Mouse (Mus musculus) liver, postnatal 0 days (tissue): Measurements from ENCODE around the gene Ube2c. TPM values are rescaled to one million over a fixed set of nuclear protein-coding genes. Genes with fewer than 3 reads are reported as not detected.

ENCODE experiments used
- ATAC-seq: fragments of 200-750 bp; cut with Nextera tagmentation; 2 replicates; pipeline ENCODE4 v1.8.0; 2017; ENCODE audit warnings: mild to moderate bottlenecking, moderate library complexity
- DNase-seq: peaks from one replicate; pipeline ENCODE4 v3.0.0-alpha.2; 2016
- H3K27ac ChIP-seq: fragments of 300-500 bp; sonication (generic); 2 replicates; pipeline ENCODE4 v1.5.1; 2014; ENCODE audit warnings: antibody characterized with exemption, moderate library complexity, mild to moderate bottlenecking, low read depth
- H3K27me3 ChIP-seq: fragments of 300-500 bp; sonication (generic); 2 replicates; pipeline ENCODE4 v1.6.1; 2014; ENCODE audit warnings: low read length, control low read depth, mixed read lengths; ENCODE audit not compliant: insufficient read depth
- H3K36me3 ChIP-seq: fragments of 300-500 bp; sonication (generic); replicated peaks from 2 replicates; pipeline ENCODE4 v1.6.1; 2014; ENCODE audit warnings: mild to moderate bottlenecking, control low read depth, low read length, moderate library complexity, mixed read lengths; ENCODE audit not compliant: insufficient read depth
- H3K4me1 ChIP-seq: fragments of 300-500 bp; sonication (generic); 2 replicates; pipeline ENCODE4 v1.6.1; 2014; ENCODE audit warnings: antibody characterized with exemption, mild to moderate bottlenecking, control low read depth; ENCODE audit not compliant: insufficient read depth
- H3K4me2 ChIP-seq: fragments of 300-500 bp; sonication (generic); 2 replicates; pipeline ENCODE4 v1.6.1; 2014; ENCODE audit warnings: low read depth, mild to moderate bottlenecking, low read length, moderate library complexity, mixed read lengths
- H3K4me3 ChIP-seq: fragments of 300-500 bp; sonication (generic); 2 replicates; pipeline ENCODE4 v1.5.1; 2014; ENCODE audit warnings: low read depth, low read length
- H3K9ac ChIP-seq: fragments of 300-500 bp; sonication (generic); replicated peaks from 2 replicates; pipeline ENCODE4 v1.6.1; 2014; ENCODE audit warnings: mild to moderate bottlenecking, moderate library complexity
- H3K9me3 ChIP-seq: fragments of 300-500 bp; sonication (generic); 2 replicates; pipeline ENCODE4 v1.6.1; 2016; ENCODE audit warnings: mild to moderate bottlenecking, control low read depth, low read length, mixed read lengths
- CTCF ChIP-seq: sonication (generic); IDR thresholded peaks from 2 replicates; pipeline ENCODE4 v1.5.1; 2016; ENCODE audit warnings: antibody characterized with exemption, low read depth
- EP300 ChIP-seq: IDR thresholded peaks from 2 replicates; pipeline ENCODE4 v1.6.1; 2016; ENCODE audit warnings: antibody characterized with exemption, low read depth, mild to moderate bottlenecking
- WGBS: fragments of 180-500 bp; shearing (Covaris S2); extraction: QIAGEN DNeasy Blood & Tissue Kit; methylation state at CpG from one replicate; pipeline ENCODE4 v1.1.7; 2014; ENCODE audit not compliant: insufficient replicate concordance; 5-methylcytosine and 5-hydroxymethylcytosine counted together
- polyA plus RNA-seq: library from polyadenylated mRNA; unstranded; fragments of >200 nt; fragmentation: Nextera tagmentation; extraction: Ambion mirVana; gene quantifications from 2 replicates; pipeline ENCODE4 v1.2.1, GENCODE M21; 2015

The Ube2c gene
- polyA plus RNA-seq, 1 experiment from 2014 or later: 277 TPM

DNA sequence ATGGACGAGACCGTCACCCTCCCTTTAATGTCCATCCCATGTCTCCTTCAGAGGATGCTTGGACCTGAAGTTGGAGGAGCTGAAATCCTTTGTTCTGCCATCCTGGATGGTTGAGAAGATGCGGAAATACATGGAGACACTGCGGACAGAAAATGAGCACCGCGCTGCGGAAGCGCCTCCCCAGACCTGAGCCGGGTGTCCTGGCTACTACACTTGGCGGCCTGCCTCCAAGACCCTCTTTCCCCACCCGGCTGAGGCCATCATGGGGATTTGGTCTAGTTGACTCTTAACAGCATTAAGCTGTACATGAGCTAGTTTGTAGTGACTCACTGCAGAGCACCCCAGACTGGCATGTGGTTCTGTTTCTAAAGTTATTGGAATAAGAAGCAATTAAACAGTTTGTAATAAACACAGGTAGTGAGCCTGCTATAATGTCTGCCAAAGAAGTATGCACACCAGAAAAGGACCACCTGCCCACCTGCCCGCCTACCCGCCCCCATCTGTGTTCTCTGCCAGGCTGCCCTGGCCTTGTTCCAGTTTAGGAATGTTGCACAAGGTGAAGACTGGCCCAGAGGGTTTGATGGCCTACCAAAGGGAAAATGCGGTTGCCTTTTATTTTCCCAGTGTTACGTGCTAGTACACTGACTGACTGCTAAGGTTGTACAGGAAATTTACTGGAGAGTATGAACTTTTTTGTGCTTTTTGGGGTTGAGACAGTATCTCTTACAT, 1.7 kb upstream of the Ube2c start:
- no peaks in the 10 kb centered on the region for H3K27me3 ChIP-seq
- 87% methylated on average over 15 of the region's 15 CpGs for WGBS
- no peak overlapping the region for H3K9ac ChIP-seq
- TF ChIP-seq CTCF (no peak), EP300 (no peak)
- no peak overlapping the region for H3K4me3 ChIP-seq
- H3K27ac ChIP-seq: 0 out of 2 replicates have a peak overlapping the region, but pooled peaks have one; percentile 17
- H3K36me3 ChIP-seq: peaks cover 54% of the 10 kb centered on the region
- DNase-seq: no peak
- peaks cover 24% of the 10 kb centered on the region for H3K4me1 ChIP-seq
- no peak for ATAC-seq
- no peaks in the 10 kb centered on the region for H3K9me3 ChIP-seq
- no peak overlapping the region for H3K4me2 ChIP-seq

DNA sequence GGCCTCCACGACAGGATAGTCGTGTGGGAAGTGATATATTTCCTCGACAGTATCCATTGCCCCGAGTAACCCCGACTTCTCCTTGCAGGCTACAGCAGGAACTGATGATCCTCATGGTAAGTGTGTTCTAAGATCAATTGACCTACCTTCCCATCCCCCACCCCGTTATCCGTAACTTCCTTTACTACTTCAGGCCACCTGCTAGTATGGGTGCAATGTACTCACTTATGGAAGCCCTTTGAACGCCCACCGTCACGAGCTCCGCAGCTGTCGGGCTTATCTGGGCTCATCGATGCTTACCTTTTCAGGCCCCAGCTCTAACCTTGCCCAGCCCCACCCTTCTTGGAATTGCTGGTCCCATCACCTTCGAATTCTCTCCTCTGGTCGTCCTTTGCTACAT, 581 bp downstream of the Ube2c start:
- Histone ChIP-seq H3K4me1 (peaks cover 27% of the 10 kb centered on the region), H3K27ac (peak overlapping the region; percentile 80), H3K36me3 (peaks cover 50% of the 10 kb centered on the region), H3K9ac (peak overlapping the region; percentile 95), H3K9me3 (no peaks in the 10 kb centered on the region), H3K4me3 (peak overlapping the region; percentile 88), H3K27me3 (no peaks in the 10 kb centered on the region), H3K4me2 (peak overlapping the region; percentile 94)
- no peak for ATAC-seq
- TF ChIP-seq EP300 (no peak), CTCF (no peak)
- WGBS: 2% methylated on average over 15 of the region's 15 CpGs
- no peak for DNase-seq

DNA sequence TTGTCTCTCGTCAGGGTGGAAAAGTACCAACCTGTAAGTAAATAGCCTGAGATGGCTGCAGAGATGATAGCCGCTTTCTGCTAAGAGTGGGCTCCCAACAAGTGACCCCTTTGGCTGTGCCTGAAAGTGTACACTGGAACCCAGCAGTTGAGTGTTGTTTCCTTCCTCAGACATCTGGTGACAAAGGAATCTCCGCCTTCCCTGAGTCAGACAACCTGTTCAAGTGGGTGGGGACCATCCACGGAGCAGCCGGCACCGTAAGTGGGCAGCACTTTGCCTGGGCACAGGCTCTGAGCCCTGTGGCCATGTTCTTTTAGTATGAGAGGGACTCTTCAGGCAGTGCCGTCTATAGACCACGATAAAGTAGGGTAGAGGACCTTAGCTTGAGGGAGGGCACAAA, 1.4 kb downstream of the Ube2c start:
- no peak for ATAC-seq
- Histone ChIP-seq H3K36me3 (peaks cover 41% of the 10 kb centered on the region), H3K9ac (peak overlapping the region; percentile 95), H3K4me3 (peak overlapping the region; percentile 88), H3K27me3 (no peaks in the 10 kb centered on the region), H3K4me1 (peaks cover 27% of the 10 kb centered on the region), H3K9me3 (no peaks in the 10 kb centered on the region), H3K4me2 (peak overlapping the region; percentile 94), H3K27ac (peak overlapping the region; percentile 80)
- 54% methylated on average over 8 of the region's 8 CpGs for WGBS
- TF ChIP-seq EP300 (no peak), CTCF (no peak)
- no peak for DNase-seq

- Histone ChIP-seq H3K36me3 (peaks cover 24% of the 10 kb centered on the region), H3K4me3 (peak overlapping the region; percentile 0; the same call in 1 of the 2 replicates), H3K27me3 (peaks cover 6% of the 10 kb centered on the region; the same call in 1 of the 2 replicates), H3K27ac (peak overlapping the region; percentile 86), H3K4me1 (peaks cover 27% of the 10 kb centered on the region), H3K9ac (peak overlapping the region; percentile 3), H3K4me2 (peak overlapping the region; percentile 94), H3K9me3 (no peaks in the 10 kb centered on the region)
- WGBS: 68% methylated on average over 14 of the region's 14 CpGs
- no peak for TF ChIP-seq CTCF
- TF ChIP-seq EP300: no peak
- ATAC-seq (no peak), DNase-seq (no peak)
Observed at GRCm38 (mm10) chr2:164773229-164773988, 3.7 kb downstream of the Ube2c start.

DNA sequence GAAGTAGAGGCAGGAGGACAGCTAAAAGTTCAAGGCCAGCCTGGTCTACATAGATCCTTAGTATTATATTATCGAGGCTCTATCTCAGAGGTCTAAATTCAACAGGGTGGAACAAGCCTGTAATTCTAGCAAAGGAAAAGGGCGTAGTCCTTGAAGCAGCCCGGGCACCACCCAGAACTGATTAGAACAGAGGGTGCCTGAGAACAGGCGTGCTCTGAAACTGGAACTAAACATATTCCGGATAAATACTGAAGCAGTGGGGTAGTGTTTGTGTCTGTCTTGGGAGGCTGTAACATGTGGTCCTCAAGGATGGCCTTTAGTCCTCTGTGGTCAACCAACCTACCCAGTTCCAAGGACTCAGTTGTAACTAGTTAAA, 4.3 kb downstream of the Ube2c start:
- peaks cover 24% of the 10 kb centered on the region for H3K36me3 ChIP-seq
- H3K9me3 ChIP-seq: no peaks in the 10 kb centered on the region
- H3K9ac ChIP-seq: peak overlapping the region; percentile 3
- peak overlapping the region; percentile 94 for H3K4me2 ChIP-seq
- WGBS: 47% methylated on average over 5 of the region's 5 CpGs
- H3K27ac ChIP-seq: peak overlapping the region; percentile 86
- peaks cover 27% of the 10 kb centered on the region for H3K4me1 ChIP-seq
- H3K4me3 ChIP-seq: peak overlapping the region; percentile 0; the same call in 1 of the 2 replicates
- DNase-seq: no peak
- peaks cover 6% of the 10 kb centered on the region; the same call in 1 of the 2 replicates for H3K27me3 ChIP-seq
- TF ChIP-seq EP300 (peak; percentile 53), CTCF (no peak)
- ATAC-seq: peak; percentile 16; the same call in 1 of the 2 replicates

DNA sequence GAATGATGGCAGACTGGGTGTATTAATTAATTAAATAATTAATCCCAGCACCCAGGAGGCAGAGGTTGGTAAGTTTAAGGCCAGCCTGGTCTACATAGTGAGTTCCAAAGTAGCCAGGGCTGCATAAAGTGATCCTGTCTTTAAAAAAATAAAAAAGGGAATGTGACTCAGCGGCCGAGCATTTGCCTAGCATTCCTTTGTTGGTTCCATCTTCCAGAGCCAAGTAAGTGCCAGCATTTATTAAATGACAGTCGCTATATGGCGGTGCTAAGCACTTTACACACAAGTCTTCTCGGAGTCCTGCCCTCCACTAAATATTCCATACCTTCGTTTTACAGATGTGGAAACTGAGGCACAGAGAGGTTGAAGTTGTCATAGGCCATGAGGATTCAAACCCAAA, 6.4 kb downstream of the Ube2c start:
- H3K36me3 ChIP-seq: peaks cover 23% of the 10 kb centered on the region
- H3K4me2 ChIP-seq: no peak overlapping the region
- no peak for TF ChIP-seq CTCF
- H3K4me1 ChIP-seq: peaks cover 19% of the 10 kb centered on the region
- no peak overlapping the region for H3K9ac ChIP-seq
- no peaks in the 10 kb centered on the region for H3K9me3 ChIP-seq
- WGBS: 83% methylated on average over 6 of the region's 6 CpGs
- ATAC-seq (no peak), DNase-seq (no peak)
- H3K27me3 ChIP-seq: peaks cover 6% of the 10 kb centered on the region; the same call in 1 of the 2 replicates
- H3K4me3 ChIP-seq: no peak overlapping the region
- no peak overlapping the region for H3K27ac ChIP-seq
